Mouse (Mus musculus) urinary bladder, adult 18-20 months (tissue): Measurements from ENCODE around the gene Adamtsl2.

Experiments
- DNase-seq, 2 experiments: peaks; one replicate each; pipeline ENCODE4 v3.0.0; 2022; ENCODE audit warnings: low spot score in 2 of 2, mixed read lengths in 2 of 2

Adamtsl2 gene

GRCm38 (mm10) chr2:27119766-27120165 lies 40.6 kb downstream of the Adamtsl2 start:
- DNase-seq, result no peak

- peak in 1 of 2 experiments; percentile 30 for DNase-seq
These were observed 41.1 kb downstream of the Adamtsl2 start for GRCm38 (mm10) chr2:27120241-27120641.

GRCm38 (mm10) chr2:27121626-27122355 lies 42.6 kb downstream of the Adamtsl2 start:
- no peak for DNase-seq

DNA sequence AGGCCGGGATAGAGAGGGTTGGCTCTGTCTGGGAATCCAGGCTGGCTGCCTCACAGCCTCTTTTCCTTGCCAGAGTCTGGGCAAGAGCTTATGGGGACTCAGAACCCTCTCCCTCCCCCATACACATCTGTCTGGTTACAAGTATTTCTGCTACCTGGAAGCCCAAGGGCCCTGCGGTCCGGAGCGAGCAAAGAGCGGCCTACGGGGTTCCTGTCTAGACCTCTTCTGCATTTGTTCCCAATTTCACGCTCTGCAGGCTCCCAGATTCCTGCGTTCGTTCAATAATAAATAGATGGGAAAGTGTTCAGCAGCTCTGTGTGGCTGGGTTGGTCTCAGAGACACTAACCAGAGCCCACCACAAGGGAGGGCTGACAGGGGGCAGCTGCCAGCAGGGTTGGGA lies 43.4 kb downstream of the Adamtsl2 start:
- no peak for DNase-seq

- no peak for DNase-seq
These were observed 43.9 kb downstream of the Adamtsl2 start for GRCm38 (mm10) chr2:27123121-27123520.

GRCm38 (mm10) chr2:27125979-27126378 lies 46.8 kb downstream of the Adamtsl2 start:
- peak; percentile 19 to 57 for DNase-seq

- DNase-seq, result no peak
These were observed 47.3 kb downstream of the Adamtsl2 start for GRCm38 (mm10) chr2:27126496-27126895.

DNA sequence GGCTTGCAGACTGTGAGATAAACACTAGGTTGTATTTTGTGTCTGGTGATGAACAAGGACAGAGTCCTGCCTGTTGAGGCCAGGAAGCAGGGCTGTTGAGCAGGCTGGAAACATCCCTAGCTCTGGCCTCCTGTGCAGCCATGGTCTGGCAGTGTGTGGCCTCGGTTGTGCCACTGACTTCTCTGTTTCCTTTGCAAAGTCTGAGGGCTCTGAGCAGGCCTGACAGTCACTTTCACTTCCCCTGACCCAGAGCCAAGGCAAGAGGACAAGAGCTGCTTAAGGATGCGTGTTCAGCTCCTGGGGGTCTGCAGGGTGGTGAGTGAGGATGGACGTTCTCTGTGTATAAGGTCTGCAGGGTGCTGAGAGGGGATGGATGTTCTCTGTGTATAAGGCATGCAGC lies 49.8 kb downstream of the Adamtsl2 start:
- no peak for DNase-seq

GRCm38 (mm10) chr2:27135935-27136334 lies 56.8 kb downstream of the Adamtsl2 start:
- DNase-seq, result no peak

DNA sequence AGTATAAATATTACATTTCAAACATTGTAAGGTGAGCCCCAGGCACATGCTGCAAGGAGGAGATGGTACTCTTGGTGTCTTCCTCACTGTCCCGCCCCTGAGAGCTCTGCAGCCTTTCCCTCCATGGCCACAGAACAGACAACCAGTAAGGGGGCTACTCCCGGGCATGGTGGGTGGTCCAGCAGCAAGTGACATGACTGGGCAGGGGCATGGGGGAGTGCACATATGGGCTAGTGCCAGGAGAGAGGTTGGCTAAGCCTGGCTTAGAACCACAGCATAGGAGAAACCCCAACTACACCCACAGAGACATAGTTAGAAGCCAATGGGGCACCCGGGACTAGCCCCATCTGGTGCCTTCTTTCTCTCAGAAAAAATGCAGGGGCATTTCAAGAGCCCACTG lies 57.2 kb downstream of the Adamtsl2 start:
- DNase-seq, result no peak

DNA sequence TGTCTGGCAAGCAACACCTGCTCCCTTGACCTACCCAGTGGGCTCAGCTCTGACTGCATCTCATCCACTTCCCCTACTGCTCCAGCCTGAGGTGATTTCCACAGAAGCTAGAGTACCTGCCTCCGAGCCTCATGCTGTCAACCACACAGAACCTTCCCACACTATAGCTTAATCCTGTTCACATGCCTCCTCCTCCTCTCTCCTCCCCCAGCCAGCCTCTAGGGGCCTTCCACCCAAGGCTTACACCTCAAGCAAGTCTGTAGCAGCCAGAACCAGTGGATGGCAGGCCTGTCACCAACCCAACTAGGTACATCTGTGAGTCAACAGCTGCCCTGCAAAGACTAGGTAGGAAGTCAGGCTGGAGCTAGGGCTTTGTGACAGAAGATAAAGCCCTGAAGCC lies 57.6 kb downstream of the Adamtsl2 start:
- DNase-seq, result no peak

DNA sequence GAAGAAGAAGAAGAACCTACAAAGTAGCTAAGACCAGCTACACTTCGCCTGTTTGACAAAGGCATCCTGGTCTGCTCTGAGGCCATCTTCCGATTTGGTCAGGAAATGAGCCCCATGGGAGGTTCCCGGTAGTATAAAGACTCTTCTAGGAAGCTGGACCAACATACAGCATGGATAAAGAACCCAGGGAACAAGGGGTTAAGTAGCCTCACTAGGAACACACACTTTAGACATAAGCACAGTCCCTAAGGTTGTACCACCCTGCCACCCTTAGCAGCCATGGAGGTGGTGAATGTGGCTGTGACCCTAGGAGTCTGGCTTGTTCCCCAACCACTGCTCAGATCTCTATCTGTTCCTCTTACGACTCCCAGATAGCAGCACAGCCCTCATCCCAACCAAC lies 59.2 kb downstream of the Adamtsl2 start:
- DNase-seq, result no peak

DNA sequence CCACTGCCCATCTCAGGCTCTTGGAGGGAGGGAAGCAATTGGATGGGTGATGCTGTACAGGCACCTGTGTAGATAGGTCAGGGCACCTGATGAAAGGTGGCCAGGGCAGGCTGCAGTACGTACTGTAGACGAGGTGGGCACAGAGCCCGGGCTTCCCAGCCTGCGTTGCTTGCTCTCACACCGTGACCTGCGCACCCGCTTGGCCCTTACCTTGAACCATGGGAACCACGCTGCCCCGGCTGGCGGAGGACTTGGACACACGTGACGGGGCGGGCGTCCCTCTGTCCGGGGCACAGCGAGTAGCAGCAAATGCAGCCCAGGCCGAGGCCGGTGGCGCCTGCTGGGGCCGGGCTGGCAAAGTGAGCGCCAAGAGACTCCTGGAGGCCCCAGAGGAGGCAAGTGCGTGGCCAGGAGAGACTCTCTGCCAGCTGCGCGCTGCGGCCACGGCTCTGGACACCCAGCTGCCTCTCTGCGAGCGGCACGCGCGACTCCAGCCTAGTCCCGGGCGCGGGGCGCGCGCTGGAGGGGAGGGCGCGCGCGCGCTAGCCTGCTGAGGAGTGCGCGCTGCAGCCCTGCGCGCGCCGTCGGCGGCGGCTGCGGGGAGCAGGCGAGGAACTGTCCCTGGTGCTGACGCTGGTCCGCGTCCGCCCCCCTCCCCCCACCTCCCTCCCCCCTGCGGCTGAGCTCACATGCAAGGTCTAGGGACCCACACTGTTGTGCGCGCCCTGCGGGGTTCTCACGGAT lies 62.9 kb downstream of the Adamtsl2 start, which contains the start of gene Fam163b:
Gene Fam163b, minus strand, starts transcription at position 542 of the 744 bp plus-strand sequence.
- DNase-seq, result no peak

DNA sequence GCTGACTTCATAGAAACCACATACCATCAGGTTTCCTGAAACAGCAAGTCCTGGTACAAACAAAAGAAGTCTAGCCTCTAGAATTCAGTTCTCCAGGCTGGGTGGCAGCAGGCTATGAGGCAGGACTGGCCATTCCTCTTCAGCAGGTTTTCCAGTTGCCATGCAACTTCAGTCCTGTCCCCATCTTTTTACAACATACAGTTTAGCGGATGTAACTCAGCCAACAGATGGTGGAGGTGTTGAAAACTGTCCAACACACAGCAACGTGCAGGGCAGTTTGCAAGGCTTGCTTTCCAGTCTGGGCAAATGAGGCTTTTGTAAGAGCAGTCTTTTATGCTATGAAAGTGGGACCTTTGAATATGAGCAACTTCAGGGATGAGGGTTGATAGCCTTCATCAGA lies 65.8 kb downstream of the Adamtsl2 start:
- DNase-seq, result no peak

GRCm38 (mm10) chr2:27146840-27147239 lies 67.7 kb downstream of the Adamtsl2 start:
- DNase-seq, result no peak

DNA sequence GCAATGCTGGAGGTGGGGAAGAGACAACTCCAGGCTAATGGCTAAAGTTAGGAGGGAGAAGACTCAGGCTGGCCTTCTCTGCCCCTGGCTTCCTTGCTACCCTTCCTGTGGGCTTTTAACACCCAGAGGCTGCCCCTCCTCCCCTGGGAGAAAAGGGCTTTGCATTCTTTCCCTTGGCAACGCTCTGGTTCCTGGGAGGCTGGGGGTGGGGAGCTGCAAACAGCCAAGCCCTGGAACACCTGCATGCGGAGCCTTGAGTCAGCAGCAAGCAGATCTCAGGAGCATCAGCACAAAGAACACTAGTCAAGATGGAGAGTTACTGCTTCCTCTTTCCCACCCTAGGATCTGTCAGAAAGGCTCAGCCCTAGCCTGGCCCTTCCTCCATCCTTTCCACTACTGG lies 70.3 kb downstream of the Adamtsl2 start:
- no peak for DNase-seq

- DNase-seq, result no peak
These were observed 75.4 kb downstream of the Adamtsl2 start for GRCm38 (mm10) chr2:27154466-27155185.

DNA sequence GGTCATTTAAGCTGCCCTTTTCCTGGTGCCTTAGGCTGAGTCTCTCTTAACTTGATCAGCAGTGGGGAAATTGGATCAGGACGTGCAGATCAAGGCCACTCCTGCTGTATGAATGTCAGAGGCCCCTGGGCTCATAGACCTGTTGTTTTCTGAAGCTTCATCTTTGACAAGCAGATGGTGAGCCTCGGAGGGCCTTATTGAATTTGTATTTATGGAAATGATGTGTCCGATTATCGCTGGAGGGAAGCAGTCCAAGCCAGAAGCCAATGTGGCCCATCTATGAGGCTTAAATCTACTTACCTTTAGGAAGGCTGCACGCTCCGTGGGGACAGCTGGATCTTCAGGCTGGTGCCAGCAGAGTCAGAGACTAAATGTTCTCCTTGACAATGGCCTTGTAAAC lies 77.4 kb downstream of the Adamtsl2 start:
- no peak for DNase-seq
